Mouse (Mus musculus) E14TG2a.4 (cell line): ENCODE data around the gene Cbl.
A peak's percentile ranks its signal among the peaks of the same experiment; 100 is the strongest.

ENCODE experiments used
- CTCF ChIP-seq: conservative IDR thresholded peaks from 2 replicates; pipeline ENCODE4 v1.5.1; 2014; ENCODE audit warnings: low read length
- NANOG ChIP-seq: IDR thresholded peaks from 2 replicates; pipeline ENCODE4 v1.6.1; 2014; ENCODE audit warnings: borderline replicate concordance, low read length, mixed read lengths
- POU5F1 ChIP-seq: IDR thresholded peaks from 2 replicates; pipeline ENCODE4 v1.6.1; 2014; ENCODE audit warnings: low read length, borderline replicate concordance

- peak; percentile 84 for TF ChIP-seq CTCF
- TF ChIP-seq NANOG: no peak
- TF ChIP-seq POU5F1: no peak
Measured at GRCm38 (mm10) chr9:44109360-44110095, 124.3 kb downstream of the Cbl start.
